In the genomic region with DNA sequence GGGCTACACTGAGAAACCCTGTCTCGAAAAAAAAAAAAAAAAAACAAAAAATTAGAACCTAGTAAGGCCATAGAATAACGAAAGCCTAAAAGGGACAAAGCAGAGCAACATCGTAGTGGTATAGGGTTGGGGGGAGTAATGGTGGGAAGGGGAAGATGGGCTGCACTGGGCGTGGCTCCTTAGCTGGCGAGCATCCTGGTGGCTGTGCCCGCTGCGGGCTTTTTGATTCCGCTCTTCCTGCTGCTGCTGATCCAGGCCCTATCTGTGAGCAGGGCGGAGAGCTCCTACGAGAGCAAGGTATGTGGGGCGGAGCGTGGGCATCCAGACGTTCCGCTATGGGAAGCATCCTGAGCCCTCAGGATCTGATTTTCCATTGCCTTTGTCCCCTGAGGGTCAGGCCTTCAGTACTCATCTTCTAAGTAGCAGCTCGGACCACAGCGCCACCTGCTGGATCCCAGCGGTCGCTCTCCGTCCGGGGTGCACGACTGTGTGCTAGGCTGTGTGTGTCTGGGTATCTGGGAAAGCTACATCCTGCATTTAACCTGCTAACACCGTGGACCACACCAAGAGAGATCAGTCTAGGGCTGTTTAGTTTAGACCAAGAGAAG, we compare ENCODE assay signal across 8 mouse cellular contexts. TPM values are rescaled to one million over a fixed set of nuclear protein-coding genes. Genes with fewer than 3 reads are reported as not detected.
DNase-seq lines count a peak whose midpoint lies in the region; ATAC-seq and TF ChIP-seq lines count a peak whose summit lies in the region.

No protein-coding gene starts in this region.

- H3K27me3 ChIP-seq in embryonic facial prominence, embryonic 15.5 days: no peaks in the 10 kb centered on the region
- H3K27me3 ChIP-seq in heart, embryonic 11.5 days (ENCODE audit: control insufficient read depth, insufficient read depth, low read length): peaks cover 4% of the 10 kb centered on the region
- no peaks in the 10 kb centered on the region for H3K27me3 ChIP-seq in kidney, postnatal 0 days (ENCODE audit: insufficient read depth, low read length)
- H3K27me3 ChIP-seq in liver, embryonic 12.5 days (replicated peaks): peaks cover 43% of the 10 kb centered on the region
- no peaks in the 10 kb centered on the region for H3K27me3 ChIP-seq in stomach, embryonic 15.5 days (replicated peaks)

- H3K4me1 ChIP-seq in bone marrow, adult 2 months (ENCODE audit: control insufficient read depth, insufficient read depth, low read length): no peaks in the 10 kb centered on the region; the same call in 1 of the 2 replicates
- 0 out of 2 replicates have a peak, but pooled peaks cover 3% of the 10 kb centered on the region for H3K4me1 ChIP-seq in embryonic facial prominence, embryonic 15.5 days
- peaks cover 6% of the 10 kb centered on the region; the same call in 1 of the 2 replicates for H3K4me1 ChIP-seq in heart, embryonic 11.5 days (ENCODE audit: control insufficient read depth, insufficient read depth, low read length)
- no peaks in the 10 kb centered on the region for H3K4me1 ChIP-seq in kidney, postnatal 0 days (replicated peaks; ENCODE audit: insufficient read depth, low read length)
- H3K4me1 ChIP-seq in liver, embryonic 12.5 days: peaks cover 13% of the 10 kb centered on the region
- H3K4me1 ChIP-seq in stomach, embryonic 15.5 days: 0 out of 2 replicates have a peak, but pooled peaks cover 2% of the 10 kb centered on the region

- peak; percentile 72 for DNase-seq in A20 (ENCODE audit: low read depth, low spot score)
- peak; percentile 87 for DNase-seq in kidney, postnatal 0 days (ENCODE audit: low spot score)
- peak; percentile 95 for DNase-seq in neural tube, embryonic 10.5 days (ENCODE audit: extremely low spot score, low spot score)

- TF ChIP-seq POLR2A in bone marrow, adult 2 months (IDR thresholded peaks at IDR 0.05; ENCODE audit: borderline replicate concordance, control insufficient read depth, low read depth, low read length): no peak

- H3K27ac ChIP-seq in bone marrow, adult 2 months (ENCODE audit: control insufficient read depth, insufficient read depth, low read depth, low read length, poor library complexity): no peak overlapping the region
- H3K27ac ChIP-seq in embryonic facial prominence, embryonic 15.5 days (replicated peaks): no peak overlapping the region
- no peak overlapping the region for H3K27ac ChIP-seq in heart, embryonic 11.5 days (ENCODE audit: low read depth, low read length)
- H3K27ac ChIP-seq in kidney, postnatal 0 days: no peak overlapping the region
- H3K27ac ChIP-seq in liver, embryonic 12.5 days: no peak overlapping the region
- no peak overlapping the region for H3K27ac ChIP-seq in stomach, embryonic 15.5 days

- H3K9me3 ChIP-seq in embryonic facial prominence, embryonic 15.5 days (replicated peaks): no peaks in the 10 kb centered on the region
- H3K9me3 ChIP-seq in heart, embryonic 11.5 days (replicated peaks; ENCODE audit: control insufficient read depth, low read length): no peaks in the 10 kb centered on the region
- no peaks in the 10 kb centered on the region for H3K9me3 ChIP-seq in kidney, postnatal 0 days (replicated peaks; ENCODE audit: low read length)
- H3K9me3 ChIP-seq in liver, embryonic 12.5 days (replicated peaks): no peaks in the 10 kb centered on the region
- H3K9me3 ChIP-seq in stomach, embryonic 15.5 days: no peaks in the 10 kb centered on the region

- 13% methylated on average over 22 of the region's 22 CpGs for WGBS in bone marrow, adult 2 months
- WGBS in embryonic facial prominence, embryonic 15.5 days: 9% methylated on average over 22 of the region's 22 CpGs
- WGBS in heart, embryonic 11.5 days (ENCODE audit: insufficient replicate concordance): 6% methylated on average over 22 of the region's 22 CpGs
- WGBS in kidney, postnatal 0 days: 7% methylated on average over 22 of the region's 22 CpGs
- WGBS in liver, embryonic 12.5 days (ENCODE audit: insufficient replicate concordance): 8% methylated on average over 22 of the region's 22 CpGs
- 10% methylated on average over 22 of the region's 22 CpGs for WGBS in stomach, embryonic 15.5 days

- peak; percentile 84 for ATAC-seq in embryonic facial prominence, embryonic 15.5 days (ENCODE audit: insufficient number of reproducible peaks, low FRiP score, low TSS enrichment, low read depth)
- peak; percentile 79 for ATAC-seq in heart, embryonic 11.5 days (replicated peaks; ENCODE audit: insufficient number of reproducible peaks, low FRiP score, low TSS enrichment)
- peak; percentile 89 for ATAC-seq in kidney, postnatal 0 days (replicated peaks; ENCODE audit: low FRiP score, low read depth)
- peak; percentile 86 for ATAC-seq in liver, embryonic 12.5 days
- peak; percentile 87 for ATAC-seq in stomach, embryonic 15.5 days (ENCODE audit: insufficient read depth, low FRiP score, low read depth)

- no peak overlapping the region for H3K4me3 ChIP-seq in bone marrow, adult 2 months (replicated peaks; ENCODE audit: control insufficient read depth, low read depth, low read length)
- peak overlapping the region; percentile 39 for H3K4me3 ChIP-seq in embryonic facial prominence, embryonic 15.5 days (replicated peaks)
- H3K4me3 ChIP-seq in heart, embryonic 11.5 days (ENCODE audit: low read depth, low read length): peak overlapping the region; percentile 38
- peak overlapping the region; percentile 20; the same call in 1 of the 2 replicates for H3K4me3 ChIP-seq in kidney, postnatal 0 days (replicated peaks; ENCODE audit: low read depth, low read length)
- peak overlapping the region; percentile 22; the same call in 1 of the 2 replicates for H3K4me3 ChIP-seq in liver, embryonic 12.5 days
- H3K4me3 ChIP-seq in stomach, embryonic 15.5 days (replicated peaks): peak overlapping the region; percentile 38

- H3K9ac ChIP-seq in embryonic facial prominence, embryonic 15.5 days: peak overlapping the region; percentile 24; the same call in 1 of the 2 replicates
- H3K9ac ChIP-seq in heart, embryonic 11.5 days (ENCODE audit: low read depth, low read length): peak overlapping the region; percentile 63; the same call in 1 of the 2 replicates
- peak overlapping the region; percentile 24; the same call in 1 of the 2 replicates for H3K9ac ChIP-seq in kidney, postnatal 0 days (ENCODE audit: low read depth, low read length)
- no peak overlapping the region for H3K9ac ChIP-seq in liver, embryonic 12.5 days
- no peak overlapping the region for H3K9ac ChIP-seq in stomach, embryonic 15.5 days

- TF ChIP-seq CTCF in bone marrow, adult 2 months (IDR thresholded peaks at IDR 0.05; ENCODE audit: control insufficient read depth, insufficient read depth, low read length): peak; percentile 97
- TF ChIP-seq CTCF in kidney, postnatal 0 days (IDR thresholded peaks at IDR 0.05; ENCODE audit: low read depth): peak; percentile 98

- peak overlapping the region; percentile 58 for H3K4me2 ChIP-seq in embryonic facial prominence, embryonic 15.5 days (replicated peaks)
- H3K4me2 ChIP-seq in heart, embryonic 11.5 days: peak overlapping the region; percentile 70
- peak overlapping the region; percentile 51 for H3K4me2 ChIP-seq in kidney, postnatal 0 days (ENCODE audit: low read length)
- H3K4me2 ChIP-seq in liver, embryonic 12.5 days: peak overlapping the region; percentile 59
- peak overlapping the region; percentile 71 for H3K4me2 ChIP-seq in stomach, embryonic 15.5 days

- no peaks in the 10 kb centered on the region for H3K36me3 ChIP-seq in embryonic facial prominence, embryonic 15.5 days
- no peaks in the 10 kb centered on the region for H3K36me3 ChIP-seq in heart, embryonic 11.5 days (ENCODE audit: control insufficient read depth, insufficient read depth, low read length)
- no peaks in the 10 kb centered on the region for H3K36me3 ChIP-seq in kidney, postnatal 0 days (ENCODE audit: insufficient read depth, low read length)
- no peaks in the 10 kb centered on the region for H3K36me3 ChIP-seq in liver, embryonic 12.5 days
- H3K36me3 ChIP-seq in stomach, embryonic 15.5 days: no peaks in the 10 kb centered on the region

RNA-seq across cellular contexts. Expression of gene Zdhhc19, which starts 3.5 kb away (rescaled TPM):
- polyA plus RNA-seq in bone marrow, adult 2 months (2011; ENCODE audit: insufficient read depth, insufficient read length, low replicate concordance, missing spikeins): not detected in 2 replicates
- polyA plus RNA-seq in embryonic facial prominence, embryonic 15.5 days (2015; fragmentation: Nextera tagmentation; extraction: Ambion mirVana): not detected in 2 replicates
- polyA plus RNA-seq in heart, embryonic 11.5 days (2014; fragmentation: Nextera tagmentation; extraction: Ambion mirVana): 0.27 TPM in 1 of 2 replicates, not detected in the other
- 0.11 TPM in 1 of 2 replicates, not detected in the other for polyA plus RNA-seq in kidney, postnatal 0 days (2015; fragmentation: Nextera tagmentation; extraction: Ambion mirVana)
- not detected in 2 replicates for polyA plus RNA-seq in liver, embryonic 12.5 days (2016; fragmentation: Nextera tagmentation; extraction: Ambion mirVana)
- 0.21 and 0.22 TPM in 2 replicates for polyA plus RNA-seq in stomach, embryonic 15.5 days (2015; fragmentation: Nextera tagmentation; extraction: Ambion mirVana)

RNA-seq across cellular contexts. Expression of gene Slc51a, which starts 11.9 kb away (rescaled TPM):
- polyA plus RNA-seq in bone marrow, adult 2 months (2011; ENCODE audit: insufficient read depth, insufficient read length, low replicate concordance, missing spikeins): not detected in 2 replicates
- 0.16 TPM in 1 of 2 replicates, not detected in the other for polyA plus RNA-seq in embryonic facial prominence, embryonic 15.5 days (2015; fragmentation: Nextera tagmentation; extraction: Ambion mirVana)
- 3.2 and 3.8 TPM in 2 replicates for polyA plus RNA-seq in heart, embryonic 11.5 days (2014; fragmentation: Nextera tagmentation; extraction: Ambion mirVana)
- 4.3 TPM in 2 replicates for polyA plus RNA-seq in kidney, postnatal 0 days (2015; fragmentation: Nextera tagmentation; extraction: Ambion mirVana)
- 0.57 and 0.66 TPM in 2 replicates for polyA plus RNA-seq in liver, embryonic 12.5 days (2016; fragmentation: Nextera tagmentation; extraction: Ambion mirVana)
- 17.7 and 25.2 TPM in 2 replicates for polyA plus RNA-seq in stomach, embryonic 15.5 days (2015; fragmentation: Nextera tagmentation; extraction: Ambion mirVana)

Comparison
In these comparisons a context has a peak if more than half of its experiments do, and no peak if none do; other contexts are left out.
1. H3K9ac ChIP-seq: peak in embryonic facial prominence, embryonic 15.5 days (single experiment), heart, embryonic 11.5 days (single experiment) and kidney, postnatal 0 days (single experiment); none in liver, embryonic 12.5 days (single experiment) and stomach, embryonic 15.5 days (single experiment).
2. Peak in every context shown above with its lines, with median percentiles within 50 percentile points of each other: DNase-seq, ATAC-seq and H3K4me2 ChIP-seq.